Comparison of ENCODE assay signal across 8 mouse cellular contexts in the genomic region with DNA sequence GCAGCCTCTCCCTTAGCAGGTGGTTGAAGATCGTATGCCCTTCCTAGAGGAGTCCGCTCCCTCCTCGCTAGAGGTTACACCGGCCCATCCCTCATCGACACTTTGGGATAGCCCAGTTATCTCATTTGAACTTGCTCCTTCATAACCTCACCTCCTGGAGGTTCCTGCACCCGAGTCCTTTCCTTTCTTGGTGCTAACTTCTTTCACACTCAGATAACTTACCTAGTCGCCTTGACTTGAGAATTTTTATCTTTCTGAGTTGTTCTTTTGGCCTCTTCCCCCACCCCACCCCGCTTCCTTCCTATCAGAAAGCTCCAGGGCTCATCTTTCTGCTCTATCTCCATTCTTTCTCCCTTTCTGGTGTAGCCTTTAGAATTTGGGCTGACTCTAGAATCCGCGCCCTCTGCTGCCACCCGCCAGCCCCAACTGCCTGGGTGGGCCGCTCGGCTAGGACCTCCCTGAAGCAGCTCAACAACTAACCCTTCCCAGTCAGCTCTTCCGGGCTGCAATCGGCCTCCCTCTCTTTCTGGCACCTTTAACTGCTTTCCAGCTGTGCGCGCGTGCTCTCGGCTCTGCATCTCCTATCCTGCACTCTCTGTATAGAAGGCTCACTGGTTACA. TPM values are rescaled to one million over a fixed set of nuclear protein-coding genes. Genes with fewer than 3 reads are reported as not detected.
DNase-seq lines count a peak whose midpoint lies in the region; ATAC-seq and TF ChIP-seq lines count a peak whose summit lies in the region.

No protein-coding gene starts in this region.

- no peak for ATAC-seq in kidney, postnatal 0 days (replicated peaks; ENCODE audit: low FRiP score, low read depth)
- peak; percentile 69 for ATAC-seq in liver, embryonic 16.5 days (ENCODE audit: low read depth)

- no peaks in the 10 kb centered on the region for H3K9me3 ChIP-seq in kidney, postnatal 0 days (replicated peaks; ENCODE audit: low read length)
- H3K9me3 ChIP-seq in liver, embryonic 16.5 days (replicated peaks; ENCODE audit: control insufficient read depth, low read length): no peaks in the 10 kb centered on the region

- peak overlapping the region; percentile 64 for H3K27ac ChIP-seq in kidney, postnatal 0 days
- peak overlapping the region; percentile 89 for H3K27ac ChIP-seq in liver, embryonic 16.5 days (ENCODE audit: low read length)

- peak overlapping the region; percentile 85; the same call in 1 of the 2 replicates for H3K4me3 ChIP-seq in kidney, postnatal 0 days (replicated peaks; ENCODE audit: low read depth, low read length)
- peak overlapping the region; percentile 84 for H3K4me3 ChIP-seq in liver, embryonic 16.5 days (ENCODE audit: low read depth, low read length)

- TF ChIP-seq CTCF in kidney, postnatal 0 days (IDR thresholded peaks at IDR 0.05; ENCODE audit: low read depth): 0 out of 2 replicates have a peak, but pooled peaks have one; percentile 3

- DNase-seq in kidney, postnatal 0 days (ENCODE audit: low spot score): peak; percentile 89
- DNase-seq in kidney, adult 18-20 months: no peak
- peak; percentile 63 for DNase-seq in embryo, embryonic 10.5 days (ENCODE audit: low spot score)
- peak; percentile 43 to 68 for DNase-seq in heart, postnatal 14 days
- DNase-seq in spleen, postnatal 10 days (ENCODE audit: low spot score in 2 of 2): peak; percentile 39 to 58
- DNase-seq in adipocyte (ENCODE audit: low spot score): no peak
- no peak for DNase-seq in gastrocnemius, adult 18-20 months (ENCODE audit: low spot score)

- no peaks in the 10 kb centered on the region for H3K27me3 ChIP-seq in kidney, postnatal 0 days (ENCODE audit: insufficient read depth, low read length)
- H3K27me3 ChIP-seq in liver, embryonic 16.5 days (ENCODE audit: control insufficient read depth, insufficient read depth, low read depth, low read length): no peaks in the 10 kb centered on the region

- intact Hi-C loops in heart, postnatal 14 days (cut with DNase I): no loop called here

- H3K36me3 ChIP-seq in kidney, postnatal 0 days (ENCODE audit: insufficient read depth, low read length): no peaks in the 10 kb centered on the region
- H3K36me3 ChIP-seq in liver, embryonic 16.5 days (ENCODE audit: control insufficient read depth, insufficient read depth): no peaks in the 10 kb centered on the region

- H3K4me1 ChIP-seq in kidney, postnatal 0 days (replicated peaks; ENCODE audit: insufficient read depth, low read length): peaks cover 20% of the 10 kb centered on the region
- peaks cover 45% of the 10 kb centered on the region for H3K4me1 ChIP-seq in liver, embryonic 16.5 days (ENCODE audit: control insufficient read depth, low read depth, low read length)

- 0 out of 2 replicates have a peak overlapping the region, but pooled peaks have one; percentile 23 for H3K9ac ChIP-seq in kidney, postnatal 0 days (ENCODE audit: low read depth, low read length)
- H3K9ac ChIP-seq in liver, embryonic 16.5 days (ENCODE audit: low read depth, low read length): peak overlapping the region; percentile 84

- WGBS in kidney, postnatal 0 days: 10% methylated on average over 19 of the region's 19 CpGs
- 7% methylated on average over 19 of the region's 19 CpGs for WGBS in liver, embryonic 16.5 days (ENCODE audit: insufficient replicate concordance)

- peak overlapping the region; percentile 87 for H3K4me2 ChIP-seq in kidney, postnatal 0 days (ENCODE audit: low read length)
- H3K4me2 ChIP-seq in liver, embryonic 16.5 days (ENCODE audit: low read depth, low read length): peak overlapping the region; percentile 96

RNA-seq across cellular contexts. Expression of gene Slc12a4, which starts 0.9 kb away (rescaled TPM):
- 19.8 and 23.7 TPM in 2 replicates for polyA plus RNA-seq in kidney, postnatal 0 days (2015; fragmentation: Nextera tagmentation; extraction: Ambion mirVana)
- 10 to 100 TPM; 50.8 to 52.0 TPM for total RNA-seq in heart, postnatal 14 days (2021)
- 11.1 and 12.0 TPM in 2 replicates for polyA plus RNA-seq in liver, embryonic 16.5 days (2015; fragmentation: Nextera tagmentation; extraction: Ambion mirVana)
- total RNA-seq in gastrocnemius, adult 18-20 months (2021): 10 to 100 TPM in 1 of 2 experiments, 1 to 10 TPM in 1; 8.7 to 16.1 TPM

RNA-seq across cellular contexts. Expression of gene Dpep3, which starts 12.4 kb away (rescaled TPM):
- not detected in 2 replicates for polyA plus RNA-seq in kidney, postnatal 0 days (2015; fragmentation: Nextera tagmentation; extraction: Ambion mirVana)
- total RNA-seq in heart, postnatal 14 days (2021): not detected
- polyA plus RNA-seq in liver, embryonic 16.5 days (2015; fragmentation: Nextera tagmentation; extraction: Ambion mirVana): not detected in 2 replicates
- not detected for total RNA-seq in gastrocnemius, adult 18-20 months (2021)

RNA-seq across cellular contexts. Expression of gene Lcat, which starts 23.6 kb away (rescaled TPM):
- 0.45 and 0.50 TPM in 2 replicates for polyA plus RNA-seq in kidney, postnatal 0 days (2015; fragmentation: Nextera tagmentation; extraction: Ambion mirVana)
- total RNA-seq in heart, postnatal 14 days (2021): 1 to 10 TPM; 1.0 to 1.3 TPM
- polyA plus RNA-seq in liver, embryonic 16.5 days (2015; fragmentation: Nextera tagmentation; extraction: Ambion mirVana): 88.0 and 97.1 TPM in 2 replicates
- under 1 TPM; 0.16 to 0.66 TPM for total RNA-seq in gastrocnemius, adult 18-20 months (2021)

RNA-seq across cellular contexts. Expression of gene Dus2, which starts 24.3 kb away (rescaled TPM):
- polyA plus RNA-seq in kidney, postnatal 0 days (2015; fragmentation: Nextera tagmentation; extraction: Ambion mirVana): 11.7 and 15.5 TPM in 2 replicates
- 1 to 10 TPM; 7.4 to 7.8 TPM for total RNA-seq in heart, postnatal 14 days (2021)
- polyA plus RNA-seq in liver, embryonic 16.5 days (2015; fragmentation: Nextera tagmentation; extraction: Ambion mirVana): 10.5 and 10.9 TPM in 2 replicates
- total RNA-seq in gastrocnemius, adult 18-20 months (2021): 10 to 100 TPM in 1 of 2 experiments, 1 to 10 TPM in 1; 9.6 to 10.4 TPM

RNA-seq across cellular contexts. Expression of gene Psmb10, which starts 28.6 kb away (rescaled TPM):
- 59.7 and 63.1 TPM in 2 replicates for polyA plus RNA-seq in kidney, postnatal 0 days (2015; fragmentation: Nextera tagmentation; extraction: Ambion mirVana)
- total RNA-seq in heart, postnatal 14 days (2021): 10 to 100 TPM; 57.6 to 66.5 TPM
- 34.8 and 40.6 TPM in 2 replicates for polyA plus RNA-seq in liver, embryonic 16.5 days (2015; fragmentation: Nextera tagmentation; extraction: Ambion mirVana)
- total RNA-seq in gastrocnemius, adult 18-20 months (2021): 10 to 100 TPM; 19.4 to 27.2 TPM

Comparison
In these comparisons a context has a peak if more than half of its experiments do, and no peak if none do; other contexts are left out.
1. DNase-seq: peak in kidney, postnatal 0 days (single experiment), embryo, embryonic 10.5 days (single experiment), heart, postnatal 14 days (2 of 2) and spleen, postnatal 10 days (2 of 2); none in kidney, adult 18-20 months (single experiment), adipocyte (single experiment) and gastrocnemius, adult 18-20 months (single experiment).